Comparison of ENCODE assay signal across 15 mouse cellular contexts in the genomic region with DNA sequence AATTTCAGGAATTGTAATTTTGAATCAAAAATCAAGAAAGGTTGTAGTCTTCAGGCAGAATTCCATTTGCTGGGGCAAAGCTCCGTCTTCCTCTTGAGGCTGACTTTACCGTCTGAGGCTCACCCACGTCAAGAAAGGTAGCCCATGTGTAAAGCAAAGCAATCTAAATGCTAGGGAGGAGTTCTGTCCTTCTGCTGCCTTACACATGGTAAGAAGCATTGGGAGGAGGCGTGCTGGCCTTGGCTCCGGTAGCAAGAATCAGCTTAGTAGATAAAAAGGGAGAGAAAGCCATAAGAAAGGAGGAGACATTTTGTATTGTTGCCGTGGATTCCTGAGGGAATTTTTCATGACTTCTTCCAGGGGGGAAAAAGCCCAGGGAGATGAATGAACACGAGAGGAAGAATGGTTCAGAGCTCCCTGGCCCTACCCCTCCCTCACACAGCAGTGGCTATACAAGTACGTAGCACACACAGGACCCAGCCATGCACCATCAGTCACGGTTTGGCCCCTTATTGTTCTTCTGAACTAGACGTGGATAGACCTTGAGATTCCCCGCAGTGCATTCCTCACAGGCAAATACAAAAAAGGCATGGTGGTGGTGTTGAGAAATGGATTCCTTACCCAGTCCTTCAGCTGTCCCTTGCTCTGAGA. TPM values are rescaled to one million over a fixed set of nuclear protein-coding genes. Genes with fewer than 3 reads are reported as not detected.
A peak's percentile ranks its signal among the peaks of the same experiment; 100 is the strongest.
DNase-seq lines count a peak whose midpoint lies in the region; ATAC-seq lines count a peak whose summit lies in the region.
"Had no signal": no experiment of that assay in that cellular context is flagged by ENCODE, and none has a peak within 500 bp of the region (broad histone marks: within the 10 kb centered on the region; RNA-seq: fewer than 3 reads in every experiment).

No protein-coding gene starts in this region.

- H3K4me1 ChIP-seq in embryonic facial prominence, embryonic 11.5 days (ENCODE audit: control insufficient read depth, insufficient read depth, low read length) = no peaks in the 10 kb centered on the region
- no peaks in the 10 kb centered on the region for H3K4me1 ChIP-seq in embryonic facial prominence, embryonic 10.5 days
- H3K4me1 ChIP-seq in kidney, embryonic 15.5 days = 0 out of 2 replicates have a peak, but pooled peaks cover 9% of the 10 kb centered on the region
- peaks cover 11% of the 10 kb centered on the region; the same call in 1 of the 2 replicates for H3K4me1 ChIP-seq in midbrain, embryonic 13.5 days (replicated peaks)
- H3K4me1 ChIP-seq in forebrain, embryonic 14.5 days (ENCODE audit: control insufficient read depth, insufficient read depth, low read length) = no peaks in the 10 kb centered on the region

- H3K4me3 ChIP-seq in embryonic facial prominence, embryonic 11.5 days (ENCODE audit: low read depth, low read length) = no peak overlapping the region
- no peak overlapping the region for H3K4me3 ChIP-seq in embryonic facial prominence, embryonic 10.5 days
- no peak overlapping the region for H3K4me3 ChIP-seq in kidney, embryonic 15.5 days (replicated peaks)
- no peak overlapping the region for H3K4me3 ChIP-seq in midbrain, embryonic 13.5 days (replicated peaks)
- no peak overlapping the region for H3K4me3 ChIP-seq in forebrain, embryonic 14.5 days (ENCODE audit: low read depth, low read length)
- H3K4me3 ChIP-seq: myocyte had no signal

- H3K27ac ChIP-seq in embryonic facial prominence, embryonic 11.5 days (replicated peaks; ENCODE audit: low read depth, low read length) = no peak overlapping the region
- H3K27ac ChIP-seq in embryonic facial prominence, embryonic 10.5 days (replicated peaks) = no peak overlapping the region
- H3K27ac ChIP-seq in kidney, embryonic 15.5 days = peak overlapping the region; percentile 86
- no peak overlapping the region for H3K27ac ChIP-seq in midbrain, embryonic 13.5 days
- H3K27ac ChIP-seq in forebrain, embryonic 14.5 days (ENCODE audit: low read depth, low read length) = no peak overlapping the region
- H3K27ac ChIP-seq: liver, embryonic 14.5 days had no signal

- H3K9me3 ChIP-seq in embryonic facial prominence, embryonic 11.5 days (replicated peaks; ENCODE audit: control insufficient read depth, low read length) = no peaks in the 10 kb centered on the region
- H3K9me3 ChIP-seq in embryonic facial prominence, embryonic 10.5 days = no peaks in the 10 kb centered on the region; the same call in 1 of the 2 replicates
- H3K9me3 ChIP-seq in kidney, embryonic 15.5 days (replicated peaks) = no peaks in the 10 kb centered on the region
- H3K9me3 ChIP-seq in midbrain, embryonic 13.5 days = no peaks in the 10 kb centered on the region
- no peaks in the 10 kb centered on the region for H3K9me3 ChIP-seq in forebrain, embryonic 14.5 days (replicated peaks; ENCODE audit: control insufficient read depth, low read length)
- H3K9me3 ChIP-seq: G1E had no signal

- no peak overlapping the region for H3K9ac ChIP-seq in embryonic facial prominence, embryonic 11.5 days (replicated peaks; ENCODE audit: low read length)
- H3K9ac ChIP-seq in kidney, embryonic 15.5 days = no peak overlapping the region
- H3K9ac ChIP-seq in midbrain, embryonic 13.5 days (replicated peaks) = no peak overlapping the region
- H3K9ac ChIP-seq in forebrain, embryonic 14.5 days (ENCODE audit: low read length) = no peak overlapping the region
- H3K9ac ChIP-seq: liver, embryonic 14.5 days had no signal

- DNase-seq in embryonic facial prominence, embryonic 11.5 days (ENCODE audit: low spot score) = no peak
- DNase-seq in embryonic facial prominence, embryonic 10.5 days (ENCODE audit: low spot score) = no peak
- DNase-seq in kidney, postnatal 10 days = no peak
- DNase-seq in brain, adult 2 months (ENCODE audit: low read depth, low spot score) = peak; percentile 42
- no peak for DNase-seq in forebrain, embryonic 14.5 days (ENCODE audit: low spot score)
- DNase-seq in left cerebral cortex, adult 18-20 months (ENCODE audit: low spot score in 2 of 2) = no peak
- DNase-seq: adrenal gland, postnatal 36 days; cerebellum, adult 9-11 months; kidney, postnatal 14 days; thymus, postnatal 25 days had no signal

- WGBS in embryonic facial prominence, embryonic 11.5 days = 58% methylated on average over 11 of the region's 11 CpGs
- WGBS in embryonic facial prominence, embryonic 10.5 days = 61% methylated on average over 11 of the region's 11 CpGs
- WGBS in kidney, embryonic 15.5 days = 70% methylated on average over 11 of the region's 11 CpGs
- WGBS in midbrain, embryonic 13.5 days = 20% methylated on average over 11 of the region's 11 CpGs
- WGBS in forebrain, embryonic 14.5 days = 50% methylated on average over 11 of the region's 11 CpGs

- no peak overlapping the region for H3K4me2 ChIP-seq in embryonic facial prominence, embryonic 11.5 days (ENCODE audit: low read depth, low read length)
- no peak overlapping the region for H3K4me2 ChIP-seq in kidney, embryonic 15.5 days
- H3K4me2 ChIP-seq in midbrain, embryonic 13.5 days (replicated peaks) = no peak overlapping the region
- no peak overlapping the region for H3K4me2 ChIP-seq in forebrain, embryonic 14.5 days (ENCODE audit: low read length)

- no peaks in the 10 kb centered on the region for H3K36me3 ChIP-seq in embryonic facial prominence, embryonic 11.5 days (replicated peaks; ENCODE audit: control insufficient read depth, insufficient read depth, low read depth, low read length)
- H3K36me3 ChIP-seq in embryonic facial prominence, embryonic 10.5 days (replicated peaks) = no peaks in the 10 kb centered on the region
- H3K36me3 ChIP-seq in kidney, embryonic 15.5 days = no peaks in the 10 kb centered on the region
- H3K36me3 ChIP-seq in midbrain, embryonic 13.5 days = no peaks in the 10 kb centered on the region
- no peaks in the 10 kb centered on the region for H3K36me3 ChIP-seq in forebrain, embryonic 14.5 days (ENCODE audit: control insufficient read depth, insufficient read depth, low read length)
- H3K36me3 ChIP-seq: G1E had no signal

- 0 out of 2 replicates have a peak, but pooled peaks have one; percentile 62 for ATAC-seq in embryonic facial prominence, embryonic 11.5 days (replicated peaks; ENCODE audit: insufficient number of reproducible peaks, low FRiP score, low TSS enrichment, low read depth)
- ATAC-seq in kidney, embryonic 15.5 days (replicated peaks; ENCODE audit: low FRiP score) = no peak
- peak; percentile 88 for ATAC-seq in midbrain, embryonic 13.5 days
- ATAC-seq in forebrain, embryonic 14.5 days = no peak

- no peaks in the 10 kb centered on the region for H3K27me3 ChIP-seq in embryonic facial prominence, embryonic 11.5 days (ENCODE audit: control insufficient read depth, insufficient read depth, low read length)
- H3K27me3 ChIP-seq in embryonic facial prominence, embryonic 10.5 days (replicated peaks; ENCODE audit: low read depth, poor library complexity, severe bottlenecking) = no peaks in the 10 kb centered on the region
- no peaks in the 10 kb centered on the region for H3K27me3 ChIP-seq in kidney, embryonic 15.5 days
- H3K27me3 ChIP-seq in midbrain, embryonic 13.5 days = no peaks in the 10 kb centered on the region
- H3K27me3 ChIP-seq in forebrain, embryonic 14.5 days (replicated peaks; ENCODE audit: control insufficient read depth, insufficient read depth, low read length) = no peaks in the 10 kb centered on the region

RNA-seq across cellular contexts. Expression of a gene that starts 16.4 kb away (rescaled TPM):
- 40.2 and 42.8 TPM in 2 replicates for polyA plus RNA-seq in embryonic facial prominence, embryonic 11.5 days (2014; fragmentation: Nextera tagmentation; extraction: Ambion mirVana)
- 12.9 and 15.9 TPM in 2 replicates for polyA plus RNA-seq in embryonic facial prominence, embryonic 10.5 days (2016; fragmentation: Nextera tagmentation; extraction: Ambion mirVana)
- 42.4 and 47.4 TPM in 2 replicates for polyA plus RNA-seq in kidney, embryonic 15.5 days (2015; fragmentation: Nextera tagmentation; extraction: Ambion mirVana)
- polyA plus RNA-seq in midbrain, embryonic 13.5 days (2015; fragmentation: Nextera tagmentation; extraction: Ambion mirVana) = 7.3 and 9.2 TPM in 2 replicates
- 6.3 and 6.9 TPM in 2 replicates for polyA plus RNA-seq in forebrain, embryonic 14.5 days (2014; fragmentation: Nextera tagmentation; extraction: Ambion mirVana)
- under 1 TPM in 1 of 2 experiments, not detected in 1; 0.44 TPM for total RNA-seq in left cerebral cortex, adult 18-20 months (2021)
- polyA plus RNA-seq: G1E had no signal

Comparison
In these comparisons a context has a peak if more than half of its experiments do, and no peak if none do; other contexts are left out.
1. ATAC-seq: peak in embryonic facial prominence, embryonic 11.5 days (single experiment) and midbrain, embryonic 13.5 days (single experiment); none in kidney, embryonic 15.5 days (single experiment) and forebrain, embryonic 14.5 days (single experiment).